ENCODE assay signal across 8 mouse cellular contexts in the genomic region with DNA sequence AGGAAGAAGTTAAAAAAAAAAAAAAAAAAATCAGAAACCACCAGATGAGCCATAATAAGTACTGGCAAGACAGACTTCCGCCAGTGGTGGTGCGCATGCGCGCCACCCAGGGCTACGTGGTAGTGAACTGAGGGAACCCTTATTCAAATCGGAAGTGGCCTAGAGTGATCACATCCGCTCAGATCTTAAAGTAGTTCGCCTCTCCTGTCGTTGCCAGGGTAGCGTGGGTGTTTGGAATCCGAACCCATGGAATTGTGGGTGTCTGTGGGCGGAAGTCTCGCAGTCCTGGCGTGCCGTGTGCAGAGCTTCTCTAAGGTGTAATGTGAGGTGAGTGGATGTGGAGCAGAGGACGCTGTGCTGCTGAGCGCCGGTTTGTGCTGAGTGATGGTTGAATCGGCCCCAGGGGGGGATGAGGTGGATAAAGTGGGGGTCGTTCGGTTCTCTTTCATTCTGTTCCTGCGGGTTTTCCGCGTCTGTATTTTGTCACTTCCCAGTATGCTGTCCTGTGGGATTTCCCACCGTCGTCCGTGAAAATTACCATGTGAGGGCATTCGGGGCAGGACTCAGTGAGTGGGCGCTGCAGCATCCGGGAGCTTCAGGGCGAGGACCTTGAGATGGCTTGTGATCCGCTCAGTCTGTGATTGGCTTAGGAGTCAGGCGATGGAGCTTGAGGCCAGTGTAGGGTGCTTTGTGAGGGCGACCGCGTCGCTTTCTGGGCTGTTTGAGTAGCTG. TPM values are rescaled to one million over a fixed set of nuclear protein-coding genes. Genes with fewer than 3 reads are reported as not detected.
A peak's percentile ranks its signal among the peaks of the same experiment; 100 is the strongest.
DNase-seq lines count a peak whose midpoint lies in the region; ATAC-seq lines count a peak whose summit lies in the region.

Gene Zfp719 (plus strand): TSS at position 171 of the 732 bp plus-strand sequence.

- no peaks in the 10 kb centered on the region for H3K27me3 ChIP-seq in hindbrain, embryonic 14.5 days (ENCODE audit: control insufficient read depth, insufficient read depth, low read length)

- peaks cover 32% of the 10 kb centered on the region for H3K36me3 ChIP-seq in hindbrain, embryonic 14.5 days (replicated peaks; ENCODE audit: control insufficient read depth, insufficient read depth)

- H3K4me2 ChIP-seq in hindbrain, embryonic 14.5 days (replicated peaks), result peak within 1 kb of the TSS; percentile 86

- peak within 1 kb of the TSS; percentile 70 for H3K4me3 ChIP-seq in hindbrain, embryonic 14.5 days (replicated peaks; ENCODE audit: low read length)

- WGBS in hindbrain, embryonic 14.5 days, result under 1% methylated on average over 37 of the region's 37 CpGs

- peak; percentile 98 for ATAC-seq in hindbrain, embryonic 14.5 days (ENCODE audit: low FRiP score)

- DNase-seq in R1 (ENCODE audit: low read depth, low spot score), result peak; percentile 99
- peak; percentile 89 to 94 for DNase-seq in cerebellum, postnatal 25 days
- DNase-seq in frontal cortex, postnatal 25 days (ENCODE audit: low spot score in 2 of 2), result peak; percentile 72 to 87
- peak; percentile 95 for DNase-seq in hindbrain, embryonic 14.5 days (ENCODE audit: low spot score)
- peak; percentile 87 to 89 for DNase-seq in layer of hippocampus, postnatal 36 days
- DNase-seq in lung, postnatal 36 days, result peak; percentile 96
- DNase-seq in retina, postnatal 1 day, result peak; percentile 98
- peak; percentile 62 to 87 for DNase-seq in urinary bladder, adult 18-20 months (ENCODE audit: low spot score in 2 of 2)

- peaks cover 13% of the 10 kb centered on the region for H3K4me1 ChIP-seq in hindbrain, embryonic 14.5 days (replicated peaks; ENCODE audit: control insufficient read depth, insufficient read depth, low read length)

- H3K27ac ChIP-seq in hindbrain, embryonic 14.5 days, result peak within 1 kb of the TSS; percentile 92

- peak within 1 kb of the TSS; percentile 79 for H3K9ac ChIP-seq in hindbrain, embryonic 14.5 days

- H3K9me3 ChIP-seq in hindbrain, embryonic 14.5 days (ENCODE audit: control insufficient read depth, low read length), result no peaks in the 10 kb centered on the region

RNA-seq across cellular contexts. Expression of gene Zfp719, which starts in this region (rescaled TPM):
- 17.4 and 18.3 TPM in 2 replicates for polyA plus RNA-seq in hindbrain, embryonic 14.5 days (2014; fragmentation: Nextera tagmentation; extraction: Ambion mirVana)
- 10 to 100 TPM; 22.0 to 22.1 TPM for total RNA-seq in layer of hippocampus, postnatal 36 days (2021)

Comparison
In these comparisons a context has a peak if more than half of its experiments do, and no peak if none do; other contexts are left out.
1. Peak in every context shown above with its lines: DNase-seq, ATAC-seq, H3K4me3 ChIP-seq and H3K27ac ChIP-seq.